Mouse (Mus musculus): ENCODE data around the gene Pdlim5. TPM values are rescaled to one million over a fixed set of nuclear protein-coding genes. Genes with fewer than 3 reads are reported as not detected.

Pdlim5 gene
- total RNA-seq, 2 experiments from 2014 or later = 585 to 709 TPM

DNA sequence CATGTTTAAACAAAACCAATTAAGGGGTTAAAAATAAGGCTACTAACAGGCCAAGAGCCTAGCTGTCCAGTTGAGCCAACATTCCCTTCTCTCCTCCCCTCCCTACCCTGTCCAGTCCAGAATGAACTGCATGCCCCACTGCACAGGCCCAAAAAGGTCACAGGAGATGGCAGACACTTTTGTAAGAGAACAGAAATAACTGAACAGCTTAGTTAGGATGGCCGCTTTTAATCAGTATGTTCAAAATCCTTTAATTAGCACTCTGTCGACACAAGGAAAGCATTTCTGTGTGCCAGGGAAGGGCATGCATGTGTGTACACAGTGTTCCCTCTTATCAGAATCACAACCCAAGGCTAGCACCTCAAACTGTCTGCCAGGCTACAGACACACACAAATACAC is 5.2 kb downstream of the Pdlim5 start:
- intact Hi-C loops (cut with DNase I) = no loop called here
- peak overlapping the region; percentile 77 for H3K27ac ChIP-seq
- peak; percentile 52 for DNase-seq
- TF ChIP-seq CTCF (IDR thresholded peaks at IDR 0.05) = no peak
- H3K4me3 ChIP-seq = peak overlapping the region; percentile 36

- Histone ChIP-seq H3K4me3 (peak overlapping the region; percentile 36), H3K27ac (peak overlapping the region; percentile 77)
- intact Hi-C loops (cut with DNase I) = no loop called here
- DNase-seq = no peak
- no peak for TF ChIP-seq CTCF (IDR thresholded peaks at IDR 0.05)
These were observed 7.3 kb downstream of the Pdlim5 start for GRCm38 (mm10) chr3:142388189-142388588.

DNA sequence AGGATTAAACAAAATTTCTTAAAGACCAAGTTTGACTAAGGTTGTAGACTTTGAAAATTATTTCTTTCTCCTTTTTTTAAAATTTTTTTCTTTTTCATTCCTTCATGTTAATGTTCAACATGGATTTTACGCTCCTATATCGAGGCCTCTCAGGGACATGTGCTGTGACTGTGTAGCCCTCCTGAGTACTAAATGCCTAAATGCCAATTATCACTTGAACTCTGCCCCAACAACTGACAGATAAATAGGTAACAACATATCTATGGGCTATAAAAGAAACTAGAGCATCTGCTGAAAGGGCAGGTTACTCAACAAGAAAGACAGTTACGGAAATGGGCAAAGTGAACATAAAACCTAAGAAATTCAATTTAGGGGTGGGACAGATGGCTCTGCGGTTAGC is 9.0 kb downstream of the Pdlim5 start:
- no peak for DNase-seq
- TF ChIP-seq CTCF (IDR thresholded peaks at IDR 0.05) = no peak
- intact Hi-C loops (cut with DNase I) = no loop called here
- H3K27ac ChIP-seq = peak overlapping the region; percentile 48
- H3K4me3 ChIP-seq = no peak overlapping the region

GRCm38 (mm10) chr3:142385690-142386089 is 9.8 kb downstream of the Pdlim5 start:
- no peak for TF ChIP-seq CTCF (IDR thresholded peaks at IDR 0.05)
- no peak for DNase-seq
- intact Hi-C loops (cut with DNase I) = no loop called here

DNA sequence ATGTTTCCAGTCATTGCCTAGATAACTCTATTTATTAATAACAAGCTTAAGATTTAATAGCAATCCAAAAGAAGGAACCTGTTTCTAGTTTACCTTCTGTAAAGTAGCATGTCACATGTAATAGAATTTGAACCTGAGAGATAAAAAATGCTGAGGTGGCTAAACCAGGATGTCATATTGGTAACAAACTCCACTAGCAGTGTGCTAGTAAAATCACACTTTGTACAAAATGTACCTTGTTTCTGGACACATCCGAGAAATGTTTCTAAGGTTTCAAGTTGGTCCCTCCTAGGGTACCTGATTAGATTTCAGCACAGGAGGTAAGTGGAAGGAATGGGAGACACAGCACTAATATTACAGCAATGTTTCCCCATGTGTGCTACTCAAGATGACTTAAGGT is 18.9 kb downstream of the Pdlim5 start:
- intact Hi-C loops (cut with DNase I) = no loop called here
- no peak for DNase-seq
- H3K4me3 ChIP-seq = no peak overlapping the region
- H3K27ac ChIP-seq = peak overlapping the region; percentile 77
- no peak for TF ChIP-seq CTCF (IDR thresholded peaks at IDR 0.05)

More at GRCm38 (mm10) chr3:142385690-142386089, 9.8 kb downstream of the Pdlim5 start:
- no peak overlapping the region for H3K27ac ChIP-seq
- no peak overlapping the region for H3K4me3 ChIP-seq

DNA sequence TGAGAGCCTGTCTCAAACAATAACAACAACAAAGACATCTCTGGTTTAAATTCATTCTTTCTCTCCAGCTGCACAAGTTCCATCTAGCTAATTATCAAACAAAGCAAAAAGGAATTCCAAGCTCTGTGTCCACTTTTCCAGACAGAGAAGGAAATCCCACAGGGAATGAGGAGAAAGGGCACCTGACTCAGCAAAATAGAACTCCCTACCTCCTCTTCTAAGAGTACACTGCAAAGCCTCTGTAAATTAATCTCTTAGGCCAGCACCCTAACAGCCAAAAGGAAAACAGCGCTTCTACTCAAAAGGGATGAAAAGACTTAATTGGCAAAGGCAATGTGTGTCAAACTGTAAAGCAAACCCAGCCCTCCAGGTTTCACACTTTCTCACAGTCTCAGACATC is 20.4 kb downstream of the Pdlim5 start:
- Histone ChIP-seq H3K27ac (peak overlapping the region; percentile 77), H3K4me3 (no peak overlapping the region)
- TF ChIP-seq CTCF (IDR thresholded peaks at IDR 0.05) = no peak
- DNase-seq = no peak
- intact Hi-C loops (cut with DNase I) = no loop called here

DNA sequence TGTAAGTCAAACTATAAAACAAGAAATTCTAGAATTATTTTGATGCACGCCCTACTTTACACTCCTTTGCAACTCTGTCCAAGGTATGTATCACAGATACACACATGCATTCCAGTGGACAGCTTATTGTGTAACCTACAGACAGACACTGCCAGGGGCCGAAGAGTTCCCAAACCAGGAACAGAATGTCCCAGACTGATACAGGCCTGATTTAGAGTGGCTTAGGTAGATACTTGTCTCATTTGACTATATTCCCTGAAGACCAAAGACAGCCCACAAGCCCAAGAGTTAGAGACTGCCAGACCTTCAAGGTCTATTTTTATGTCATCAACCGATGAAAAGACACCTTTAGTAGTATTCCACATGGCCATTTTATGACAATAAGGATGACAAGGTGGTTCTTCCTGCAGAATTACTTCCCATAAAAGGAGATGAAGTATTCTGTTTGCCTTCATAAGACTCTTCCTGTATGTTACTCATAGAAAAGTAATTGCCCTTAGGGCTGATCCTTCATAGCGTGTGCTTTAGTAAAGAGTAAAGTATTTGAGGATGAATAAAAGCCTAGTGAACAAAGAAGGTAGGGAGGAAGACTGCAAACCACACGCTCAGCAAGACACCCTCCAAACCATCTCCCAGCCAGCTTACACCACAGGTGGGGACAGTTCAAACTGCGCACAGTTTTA is 22.9 kb downstream of the Pdlim5 start:
- intact Hi-C loops (cut with DNase I) = loop anchor here (1.0 kb wide), 1 partner anchor 69 kb away; no protein-coding TSS in a partner anchor
- Histone ChIP-seq H3K27ac (peak overlapping the region; percentile 77), H3K4me3 (no peak overlapping the region)
- no peak for TF ChIP-seq CTCF (IDR thresholded peaks at IDR 0.05)
- peak; percentile 68 for DNase-seq

DNA sequence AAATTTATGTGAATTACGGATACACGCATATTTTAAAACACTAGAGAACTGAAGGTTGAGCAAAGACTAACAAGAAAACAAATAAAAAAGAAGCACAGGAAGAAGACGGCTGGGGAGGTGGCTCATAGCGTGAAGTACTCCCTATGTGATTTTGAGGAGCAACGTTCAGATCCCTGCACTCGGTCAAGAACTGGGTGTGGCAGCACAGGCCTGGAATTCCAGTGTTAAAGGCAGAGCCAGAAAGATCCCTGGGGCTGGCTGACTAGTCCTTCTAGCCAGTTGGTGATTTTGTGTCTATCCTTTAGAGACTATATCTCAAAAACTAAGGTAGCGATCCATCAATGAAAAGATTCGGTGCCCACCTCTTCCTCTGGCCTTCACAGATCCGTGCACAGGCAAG is 27.1 kb downstream of the Pdlim5 start:
- intact Hi-C loops (cut with DNase I) = no loop called here
- Histone ChIP-seq H3K4me3 (no peak overlapping the region), H3K27ac (peak overlapping the region; percentile 39)
- TF ChIP-seq CTCF (IDR thresholded peaks at IDR 0.05) = no peak
- DNase-seq = peak; percentile 47

- H3K27ac ChIP-seq = 0 out of 2 replicates have a peak overlapping the region, but pooled peaks have one; percentile 28
- no peak overlapping the region for H3K4me3 ChIP-seq
- DNase-seq = peak; percentile 34
- intact Hi-C loops (cut with DNase I) = no loop called here
- no peak for TF ChIP-seq CTCF (IDR thresholded peaks at IDR 0.05)
These were observed 33.4 kb downstream of the Pdlim5 start for GRCm38 (mm10) chr3:142362092-142362491.

DNA sequence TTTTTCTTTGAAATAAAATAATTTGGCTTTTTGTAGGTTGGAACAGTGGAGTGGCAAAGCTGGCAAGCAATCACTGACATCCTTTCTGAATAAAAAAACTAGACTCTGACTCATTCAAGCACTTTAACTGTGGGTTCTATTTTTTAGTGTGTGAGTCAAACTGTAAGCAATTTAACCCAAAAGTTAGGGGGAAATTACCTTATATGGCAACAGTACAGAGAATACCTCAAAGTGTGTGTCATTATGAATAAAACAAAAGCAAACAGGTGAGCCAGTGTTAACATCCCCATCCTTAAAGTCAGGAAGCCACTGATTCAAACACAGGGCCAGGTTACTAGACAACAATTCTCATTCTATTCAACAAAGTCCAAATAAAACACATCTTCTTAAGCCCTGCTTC is 36.5 kb downstream of the Pdlim5 start:
- no peak for TF ChIP-seq CTCF (IDR thresholded peaks at IDR 0.05)
- intact Hi-C loops (cut with DNase I) = no loop called here
- Histone ChIP-seq H3K27ac (0 out of 2 replicates have a peak overlapping the region, but pooled peaks have one; percentile 24), H3K4me3 (no peak overlapping the region)
- DNase-seq = no peak

DNA sequence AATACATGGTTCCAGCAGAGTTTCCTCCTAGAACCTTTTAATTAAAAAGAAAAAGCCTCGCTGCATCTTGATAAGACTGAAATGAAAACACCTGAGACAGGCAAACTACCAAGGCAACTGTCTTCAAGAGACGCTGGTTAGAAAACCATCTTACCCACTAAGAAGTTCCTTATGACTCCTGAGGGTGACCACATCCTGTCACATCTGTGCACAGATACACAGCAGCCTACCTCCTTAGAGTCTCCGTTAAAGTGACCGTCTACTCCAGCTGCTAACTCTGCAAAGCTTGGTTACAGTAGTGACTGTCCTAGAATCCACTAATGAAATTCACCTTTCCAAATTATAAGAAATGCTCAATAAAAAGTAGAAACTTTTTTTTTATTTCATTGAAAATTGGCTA is 38.8 kb downstream of the Pdlim5 start:
- no peak overlapping the region for H3K27ac ChIP-seq
- DNase-seq = no peak
- no peak overlapping the region for H3K4me3 ChIP-seq
- TF ChIP-seq CTCF (IDR thresholded peaks at IDR 0.05) = no peak
- intact Hi-C loops (cut with DNase I) = no loop called here

DNA sequence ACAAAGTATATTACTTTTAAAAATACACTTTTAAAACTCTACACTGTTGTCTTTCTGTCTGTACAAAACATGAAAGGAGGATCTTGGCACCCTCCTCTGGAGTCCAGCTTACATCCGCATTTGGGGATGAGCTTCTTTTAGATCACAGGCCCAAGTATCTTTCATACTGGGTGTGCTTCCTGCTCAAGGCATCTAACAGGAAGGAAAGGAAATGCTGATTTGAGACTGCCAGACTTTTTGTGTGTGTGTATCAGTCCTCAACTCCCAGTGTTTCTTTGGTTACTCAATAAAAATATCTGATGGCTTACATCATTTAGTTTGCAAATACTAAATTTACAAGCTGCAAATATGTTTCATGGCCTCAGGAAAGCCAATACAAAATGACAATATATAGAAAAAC is 42.3 kb downstream of the Pdlim5 start:
- no peak for TF ChIP-seq CTCF (IDR thresholded peaks at IDR 0.05)
- Histone ChIP-seq H3K4me3 (no peak overlapping the region), H3K27ac (peak overlapping the region; percentile 6; the same call in 1 of the 2 replicates)
- intact Hi-C loops (cut with DNase I) = no loop called here
- DNase-seq = no peak

DNA sequence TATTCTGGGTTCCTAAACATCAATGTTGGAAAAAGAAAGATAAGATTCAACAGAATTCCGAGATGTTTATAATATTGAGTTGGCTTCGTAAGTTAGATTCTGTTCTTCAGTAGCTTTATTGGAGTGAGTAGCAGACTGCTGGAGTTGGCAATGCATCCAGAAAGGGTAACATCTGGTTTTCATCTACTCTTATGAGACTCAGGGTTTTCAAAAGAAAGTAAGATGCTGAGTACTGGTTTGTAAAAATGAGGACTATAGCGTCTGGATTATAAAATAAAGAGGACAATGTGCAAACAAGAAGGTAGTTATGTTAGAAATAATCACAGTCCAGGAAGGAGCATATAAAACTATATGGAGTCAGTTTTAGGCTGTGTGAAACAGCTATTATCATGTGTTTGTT is 45.0 kb downstream of the Pdlim5 start:
- Histone ChIP-seq H3K27ac (peak overlapping the region; percentile 66), H3K4me3 (no peak overlapping the region)
- no peak for DNase-seq
- intact Hi-C loops (cut with DNase I) = no loop called here
- no peak for TF ChIP-seq CTCF (IDR thresholded peaks at IDR 0.05)
